Mouse (Mus musculus) forebrain, embryonic 12.5 days (tissue): ENCODE data around the gene Ndufb6. TPM values are rescaled to one million over a fixed set of nuclear protein-coding genes. Genes with fewer than 3 reads are reported as not detected.

ENCODE experiments used
- ATAC-seq: fragments of 200-750 bp; cut with Nextera tagmentation; 2 replicates; pipeline ENCODE4 v1.8.0; 2017; ENCODE audit warnings: moderate TSS enrichment; ENCODE audit not compliant: low FRiP score
- H3K27ac ChIP-seq: fragments of 300-500 bp; sonication (generic); 2 replicates; pipeline ENCODE4 v1.5.1; 2016; ENCODE audit warnings: mild to moderate bottlenecking
- H3K27me3 ChIP-seq: fragments of 300-500 bp; sonication (generic); 2 replicates; pipeline ENCODE4 v1.6.1; 2016; ENCODE audit warnings: mild to moderate bottlenecking
- H3K36me3 ChIP-seq: fragments of 300-500 bp; sonication (generic); replicated peaks from 2 replicates; pipeline ENCODE4 v1.6.1; 2016; ENCODE audit warnings: mild to moderate bottlenecking
- H3K4me1 ChIP-seq: fragments of 300-500 bp; sonication (generic); 2 replicates; pipeline ENCODE4 v1.6.1; 2016
- H3K4me2 ChIP-seq: fragments of 300-500 bp; sonication (generic); 2 replicates; pipeline ENCODE4 v1.6.1; 2016; ENCODE audit warnings: mild to moderate bottlenecking, moderate library complexity
- H3K4me3 ChIP-seq: fragments of 300-500 bp; sonication (generic); replicated peaks from 2 replicates; pipeline ENCODE4 v1.5.1; 2016; ENCODE audit warnings: mild to moderate bottlenecking
- H3K9ac ChIP-seq: fragments of 300-500 bp; sonication (generic); 2 replicates; pipeline ENCODE4 v1.6.1; 2016; ENCODE audit warnings: mild to moderate bottlenecking
- H3K9me3 ChIP-seq: fragments of 300-500 bp; sonication (generic); 2 replicates; pipeline ENCODE4 v1.6.1; 2016
- WGBS: fragments of 180-500 bp; shearing (Covaris S2); methylation state at CpG from one replicate; pipeline ENCODE4 v1.1.7; 2016; 5-methylcytosine and 5-hydroxymethylcytosine counted together
- polyA plus RNA-seq: library from polyadenylated mRNA; unstranded; fragments of >200 nt; fragmentation: Nextera tagmentation; extraction: Ambion mirVana; gene quantifications from 2 replicates; pipeline ENCODE4 v1.2.1, GENCODE M21; 2016

The Ndufb6 gene
- polyA plus RNA-seq, 1 experiment from 2014 or later: 272 TPM

DNA sequence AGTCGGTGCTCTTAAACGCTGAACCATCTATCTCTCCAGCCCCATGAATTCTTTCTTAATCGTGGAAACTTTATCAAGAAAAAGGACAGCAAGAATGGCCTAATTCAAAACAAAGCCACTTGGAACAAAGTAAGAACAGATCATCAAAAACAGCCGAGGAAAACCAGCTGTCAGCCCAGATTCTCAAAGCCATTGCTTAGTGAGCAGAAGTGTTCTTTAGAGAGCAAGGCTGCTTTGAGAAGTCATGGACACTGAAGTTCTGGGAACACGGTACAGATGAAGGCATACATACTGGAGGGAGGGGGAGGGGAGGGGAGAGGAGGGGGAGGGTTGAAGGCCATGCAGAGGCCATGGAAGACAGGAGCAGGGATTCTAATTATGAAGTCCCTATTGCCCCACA, 53.1 kb downstream of the Ndufb6 start:
- Histone ChIP-seq H3K4me2 (no peak overlapping the region), H3K9me3 (no peaks in the 10 kb centered on the region), H3K4me1 (no peaks in the 10 kb centered on the region), H3K4me3 (no peak overlapping the region), H3K36me3 (no peaks in the 10 kb centered on the region), H3K9ac (no peak overlapping the region), H3K27ac (no peak overlapping the region), H3K27me3 (no peaks in the 10 kb centered on the region)
- no peak for ATAC-seq
- 75% methylated on average over 5 of the region's 5 CpGs for WGBS

DNA sequence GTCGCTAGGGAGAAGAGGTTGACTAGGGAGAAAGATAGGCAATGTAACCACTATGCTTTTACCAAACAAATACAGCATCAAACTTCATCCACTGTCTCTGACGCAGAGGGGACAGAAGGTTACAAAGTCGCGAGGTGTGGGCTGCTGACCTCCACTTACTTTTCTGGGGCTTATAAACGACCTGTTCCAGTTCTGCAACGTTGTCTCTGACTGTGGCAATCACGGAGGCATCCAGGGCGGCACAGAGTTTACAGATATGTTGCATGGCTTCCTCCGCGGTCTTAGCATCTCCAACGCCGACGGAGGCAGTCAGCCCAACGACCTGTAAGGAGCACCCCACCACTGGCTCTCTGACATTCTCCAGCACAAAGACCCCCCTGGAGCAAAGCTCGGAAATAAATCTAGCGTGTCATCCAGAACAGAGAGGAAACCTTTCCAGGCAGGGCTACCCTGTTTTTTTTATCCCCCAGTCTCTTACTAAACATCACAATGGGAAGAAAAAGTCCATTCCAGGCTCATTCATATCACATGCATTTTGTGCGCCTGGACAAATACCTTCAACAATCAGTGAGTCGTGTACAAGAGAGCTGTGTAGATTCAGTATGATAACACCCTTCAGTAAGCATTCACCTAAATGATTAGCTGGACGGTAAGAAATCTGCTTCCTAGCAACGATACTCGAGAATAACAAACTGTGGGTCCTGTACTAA, 57.2 kb downstream of the Ndufb6 start:
- Histone ChIP-seq H3K4me3 (no peak overlapping the region), H3K4me1 (peaks cover 4% of the 10 kb centered on the region; the same call in 1 of the 2 replicates), H3K27ac (no peak overlapping the region), H3K4me2 (no peak overlapping the region), H3K36me3 (no peaks in the 10 kb centered on the region), H3K27me3 (no peaks in the 10 kb centered on the region), H3K9ac (no peak overlapping the region), H3K9me3 (no peaks in the 10 kb centered on the region)
- no peak for ATAC-seq
- WGBS: 45% methylated on average over 21 of the region's 21 CpGs

DNA sequence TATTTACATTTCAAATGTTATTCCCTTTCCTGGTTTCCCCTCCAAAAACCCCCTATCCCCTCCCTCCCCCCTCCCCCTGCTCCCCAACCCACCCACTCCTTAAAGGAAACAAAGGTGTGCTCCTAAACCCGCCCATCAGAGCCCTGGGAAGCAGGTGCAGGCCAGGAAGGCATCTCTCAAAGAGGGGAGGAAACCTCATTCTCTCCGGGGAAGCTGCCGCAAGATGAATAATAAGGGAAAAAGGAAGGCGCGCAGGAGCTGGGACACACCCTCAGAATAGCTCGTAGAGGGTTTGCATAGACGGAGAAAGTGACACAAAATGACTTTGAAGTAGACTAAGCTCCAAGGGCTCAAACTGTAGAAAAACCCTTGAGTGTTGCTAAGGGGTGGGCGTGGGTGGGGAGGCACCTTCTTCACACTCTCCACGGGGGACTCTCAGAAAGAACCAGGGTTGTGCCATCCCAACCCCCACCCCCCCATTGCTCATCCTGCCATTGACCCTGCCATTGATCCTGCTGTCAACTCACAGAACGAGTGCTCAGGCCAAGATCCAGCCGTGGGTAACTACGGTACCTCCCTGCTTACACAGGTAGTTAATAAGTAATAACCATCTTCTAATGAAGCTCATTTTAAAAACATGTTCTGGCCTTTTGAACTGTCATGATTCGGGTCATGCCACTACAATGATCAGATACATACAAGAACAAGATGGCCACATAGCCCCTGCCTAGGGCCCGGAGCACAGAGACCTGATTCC, 58.0 kb downstream of the Ndufb6 start:
- Histone ChIP-seq H3K4me3 (no peak overlapping the region), H3K36me3 (no peaks in the 10 kb centered on the region), H3K27me3 (no peaks in the 10 kb centered on the region), H3K9me3 (no peaks in the 10 kb centered on the region), H3K9ac (no peak overlapping the region), H3K27ac (no peak overlapping the region), H3K4me1 (peaks cover 4% of the 10 kb centered on the region; the same call in 1 of the 2 replicates), H3K4me2 (peak overlapping the region; percentile 26)
- WGBS: 48% methylated on average over 14 of the region's 14 CpGs
- ATAC-seq: no peak

Other genes with a start within 250 kb of the Ndufb6 start
- gene Aco1, start 136.3 kb downstream of the Ndufb6 start, polyA plus RNA-seq: 60.8 and 63.9 TPM in 2 replicates
- 2.7 and 4.2 TPM in 2 replicates for gene Ddx58, start 39.6 kb downstream of the Ndufb6 start, polyA plus RNA-seq
- 32.7 and 35.3 TPM in 2 replicates for gene Smim27, start 9.8 kb downstream of the Ndufb6 start, polyA plus RNA-seq
- gene Topors, start 9.6 kb downstream of the Ndufb6 start, polyA plus RNA-seq: 51.4 and 53.7 TPM in 2 replicates
- gene Tmem215, start 192.8 kb upstream of the Ndufb6 start, polyA plus RNA-seq: 0.19 and 0.38 TPM in 2 replicates